Mouse (Mus musculus) splenic B cell, adult 2 months (primary cell): ENCODE data around the gene Srp54a.
A peak's percentile ranks its signal among the peaks of the same experiment; 100 is the strongest.
"Not testable (repeated sequence)": the region's sequence is repeated elsewhere in the genome, so short reads cannot be mapped to it uniquely, and the experiment has no call there.

Experiments
- DNase-seq: peaks from one replicate; pipeline ENCODE4 v3.0.0-alpha.2; 2011; ENCODE audit warnings: low read depth, low spot score
- H3K27me3 ChIP-seq: 2 replicates; pipeline ENCODE4 v1.6.1; 2012; ENCODE audit warnings: mild to moderate bottlenecking, low read length, moderate library complexity, mixed read lengths; ENCODE audit not compliant: control insufficient read depth, poor library complexity, insufficient read depth, severe bottlenecking
- H3K36me3 ChIP-seq: 2 replicates; pipeline ENCODE4 v1.6.1; 2012; ENCODE audit warnings: mild to moderate bottlenecking, low read length, moderate library complexity, mixed read lengths; ENCODE audit not compliant: control insufficient read depth, poor library complexity, insufficient read depth, severe bottlenecking

Gene Srp54a

GRCm38 (mm10) chr12:55073686-55074085 is 6.4 kb upstream of the Srp54a start:
- no peak for DNase-seq
- Histone ChIP-seq H3K36me3 (no peaks in the 10 kb centered on the region), H3K27me3 (no peaks in the 10 kb centered on the region)

DNA sequence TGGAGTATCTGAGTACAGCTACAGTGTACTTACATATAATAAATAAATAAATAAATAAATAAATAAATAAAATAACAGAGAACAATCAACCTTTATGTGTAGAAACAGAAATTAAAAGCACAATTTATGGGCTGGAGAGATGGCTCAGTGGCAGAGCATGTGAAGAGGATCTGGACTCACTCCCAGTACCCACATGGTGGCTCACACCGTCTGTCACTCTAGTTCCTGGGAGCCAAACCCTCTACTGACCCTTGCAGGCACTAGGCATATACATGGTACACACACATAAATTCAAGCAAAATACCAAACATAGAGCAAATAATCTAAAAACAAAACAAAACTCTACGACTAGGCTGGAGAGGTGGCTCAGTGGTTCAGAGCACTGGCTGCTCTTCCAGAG is 4.8 kb upstream of the Srp54a start:
- H3K36me3 ChIP-seq = no peaks in the 10 kb centered on the region
- no peak for DNase-seq

DNA sequence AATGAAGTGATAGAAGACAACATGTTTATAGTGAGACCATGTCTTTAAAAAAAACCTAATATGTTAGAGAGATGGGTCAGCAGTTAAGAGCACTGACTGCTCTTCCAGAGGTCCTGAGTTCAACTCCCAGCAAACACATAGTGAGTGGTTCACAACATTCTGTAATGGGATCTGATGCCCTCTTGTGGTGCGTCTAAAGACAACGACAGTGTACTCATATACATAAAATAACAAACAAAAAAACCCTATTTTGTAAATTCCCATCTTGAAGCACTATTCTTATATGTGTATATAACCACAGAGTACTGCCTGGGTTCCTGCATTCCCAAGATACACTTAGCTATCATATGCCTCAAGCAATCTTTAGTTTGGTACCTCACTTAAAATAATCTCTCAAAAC is 1.4 kb upstream of the Srp54a start:
- DNase-seq = peak; percentile 60
- not testable (repeated sequence) for H3K36me3 ChIP-seq, H3K27me3 ChIP-seq

More for the DNA sequence above, 4.8 kb upstream of the Srp54a start:
- no peaks in the 10 kb centered on the region for H3K27me3 ChIP-seq

- not testable (repeated sequence) for H3K27me3 ChIP-seq, DNase-seq, H3K36me3 ChIP-seq
These were observed 510 bp downstream of the Srp54a start for GRCm38 (mm10) chr12:55080601-55080942.

GRCm38 (mm10) chr12:55092127-55092526 is 12.1 kb downstream of the Srp54a start:
- not testable (repeated sequence) for DNase-seq, H3K27me3 ChIP-seq, H3K36me3 ChIP-seq

GRCm38 (mm10) chr12:55112616-55113015 is 32.6 kb downstream of the Srp54a start:
- H3K36me3 ChIP-seq, DNase-seq, H3K27me3 ChIP-seq: not testable (repeated sequence)

GRCm38 (mm10) chr12:55124242-55124641 is 44.2 kb downstream of the Srp54a start, which contains the start of gene Fam177a:
Gene Fam177a, plus strand, starts transcription at chr12:55124469.
- not testable (repeated sequence) for DNase-seq, H3K27me3 ChIP-seq, H3K36me3 ChIP-seq

- DNase-seq, H3K36me3 ChIP-seq, H3K27me3 ChIP-seq: not testable (repeated sequence)
These were observed 44.7 kb downstream of the Srp54a start for GRCm38 (mm10) chr12:55124731-55125130.

GRCm38 (mm10) chr12:55135540-55135939 is 55.5 kb downstream of the Srp54a start:
- DNase-seq, H3K27me3 ChIP-seq, H3K36me3 ChIP-seq: not testable (repeated sequence)

- not testable (repeated sequence) for DNase-seq, H3K27me3 ChIP-seq, H3K36me3 ChIP-seq
These were observed 57.8 kb downstream of the Srp54a start for GRCm38 (mm10) chr12:55137859-55138258.

DNA sequence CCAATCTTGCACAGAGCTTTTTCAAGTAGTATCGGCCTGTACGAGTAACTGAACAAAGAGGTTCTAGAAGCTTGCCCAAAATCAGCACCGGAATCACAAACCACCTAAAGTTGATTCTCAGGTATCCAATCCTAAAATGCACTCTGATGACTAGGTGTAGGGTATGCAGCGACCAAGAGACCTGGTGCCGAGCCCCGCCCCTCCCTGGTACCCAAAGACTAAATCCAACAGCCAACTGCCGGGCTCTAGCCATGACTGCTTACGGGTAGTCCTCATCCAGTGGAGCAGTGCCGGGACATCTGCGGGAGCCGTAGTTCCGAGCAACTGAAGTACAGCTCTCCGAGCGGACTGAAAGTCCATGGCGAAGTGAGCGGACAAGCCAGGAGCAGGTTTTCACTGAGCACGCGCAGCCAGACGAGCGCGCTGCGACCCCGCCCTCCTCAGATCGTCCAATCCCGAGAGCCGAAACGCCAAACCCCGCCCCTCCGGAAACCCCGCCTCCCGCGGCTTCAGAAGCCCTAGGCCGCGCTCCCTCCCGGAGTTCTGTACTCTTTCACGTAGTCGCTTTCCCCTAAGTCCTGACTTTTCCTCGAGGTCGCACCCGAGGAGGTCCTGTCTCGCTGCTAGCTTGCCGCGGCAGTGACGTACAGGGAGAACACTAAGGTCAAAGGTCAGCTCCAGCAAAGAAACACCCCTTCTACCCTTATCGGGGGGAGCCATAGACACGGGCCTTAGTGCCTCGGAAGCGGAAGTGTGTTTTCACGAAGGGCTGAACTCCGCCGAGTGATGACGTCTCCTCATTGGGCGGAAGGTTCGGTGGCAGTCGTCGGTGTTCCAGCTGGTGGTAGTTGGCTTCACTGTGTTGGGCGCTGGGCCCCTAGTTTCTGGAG is 74.7 kb downstream of the Srp54a start, which contains the start of gene Srp54b:
Gene Srp54b, plus strand, starts transcription at position 546 of the 890 bp plus-strand sequence.
- H3K36me3 ChIP-seq, DNase-seq, H3K27me3 ChIP-seq: not testable (repeated sequence)

DNA sequence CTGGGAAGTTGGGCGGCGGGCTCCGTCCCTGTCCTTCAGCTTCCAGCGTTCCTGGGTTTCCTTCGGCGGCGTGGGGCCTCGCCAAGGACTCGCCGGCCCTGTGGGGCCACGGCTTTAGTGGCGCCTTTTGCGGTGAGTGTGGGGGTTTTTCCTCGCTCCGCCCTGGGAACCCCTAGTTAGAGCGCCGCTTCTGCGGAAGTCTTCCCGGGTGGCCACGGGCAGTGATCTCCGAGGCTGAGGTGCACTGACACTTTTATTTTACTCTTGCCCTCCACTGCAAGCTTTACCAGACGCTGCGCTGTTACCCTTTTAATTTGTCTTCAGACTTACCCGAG is 75.4 kb downstream of the Srp54a start:
- DNase-seq, H3K36me3 ChIP-seq, H3K27me3 ChIP-seq: not testable (repeated sequence)
